Mouse (Mus musculus) sigmoid colon, adult 10 weeks (tissue): ENCODE results near the gene 1110057P08Rik. TPM values are rescaled to one million over a fixed set of nuclear protein-coding genes. Genes with fewer than 3 reads are reported as not detected.

ENCODE experiments used
- polyA plus RNA-seq: library from polyadenylated mRNA; stranded (reverse); fragments of 350-450 nt; fragmentation: Illumina TruSeq; extraction: RNeasy Lipid Tissue Mini Kit (QIAGEN cat#74804); gene quantifications from one replicate; pipeline ENCODE4 v1.2.3, GENCODE M21; 2014; ENCODE audit warnings: low read depth, low replicate concordance

The 1110057P08Rik gene
- polyA plus RNA-seq = not detected

DNA sequence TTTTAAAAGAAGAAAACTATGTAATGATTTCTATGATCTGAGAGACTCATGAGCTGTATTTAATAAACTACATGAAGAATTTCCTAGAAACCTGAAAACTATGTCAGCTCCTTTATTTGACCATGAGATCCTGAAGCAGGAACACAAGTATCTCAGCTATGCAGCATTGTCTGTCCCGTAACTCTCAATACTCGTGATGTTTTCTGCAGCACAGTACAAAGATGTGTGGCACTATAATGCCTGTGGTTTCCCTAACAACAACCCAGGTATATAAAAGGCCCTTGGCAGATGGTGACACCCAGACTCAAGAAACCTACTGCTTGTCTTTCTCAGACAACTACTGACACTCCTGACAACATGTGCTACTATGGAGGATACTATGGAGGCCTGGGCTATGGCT, at the start of gene 1110057P08Rik:
1110057P08Rik (plus strand) TSS at position 301 of the 400 bp plus-strand sequence.

DNA sequence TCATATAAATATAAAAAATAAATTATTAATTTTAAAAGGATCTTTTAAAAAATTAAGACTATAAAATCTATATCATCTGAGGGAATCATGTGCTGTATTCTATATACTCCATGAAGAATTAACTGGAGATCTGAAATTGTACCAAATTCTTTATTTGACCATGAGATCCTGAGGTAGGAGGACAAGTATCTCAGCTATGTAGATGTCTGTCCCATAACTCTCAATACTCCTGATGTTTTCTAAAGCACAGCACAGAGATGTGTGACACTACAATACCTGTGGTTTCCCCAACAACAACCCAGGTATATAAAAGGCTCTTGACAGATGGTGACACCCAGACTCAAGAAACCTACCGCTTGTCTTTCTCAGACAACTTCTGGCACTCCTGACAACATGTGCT, 34.0 kb upstream of the 1110057P08Rik start, which contains the start of gene Gm6358:
Gm6358 (plus strand) TSS at position 301 of the 400 bp plus-strand sequence.

DNA sequence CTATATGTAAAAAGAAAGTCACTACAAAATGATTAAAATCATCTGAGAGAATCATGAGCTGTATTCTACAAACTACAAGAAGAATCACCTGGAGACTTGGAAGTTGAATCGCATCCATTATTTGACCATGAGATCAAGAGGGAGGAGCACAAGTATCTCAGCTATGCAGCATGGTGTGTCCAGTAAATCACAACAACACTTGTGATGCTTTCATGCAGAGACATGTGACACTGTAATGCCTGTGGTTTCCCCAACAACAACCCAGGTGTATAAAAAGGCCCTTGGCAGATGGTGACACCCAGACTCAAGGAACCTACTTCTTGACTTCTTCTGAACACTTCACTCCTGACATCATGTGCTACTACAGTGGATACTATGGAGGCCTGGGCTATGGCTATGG, 23.7 kb upstream of the 1110057P08Rik start, which contains the start of gene Gm10061:
Gm10061 (plus strand) TSS at position 301 of the 400 bp plus-strand sequence.

DNA sequence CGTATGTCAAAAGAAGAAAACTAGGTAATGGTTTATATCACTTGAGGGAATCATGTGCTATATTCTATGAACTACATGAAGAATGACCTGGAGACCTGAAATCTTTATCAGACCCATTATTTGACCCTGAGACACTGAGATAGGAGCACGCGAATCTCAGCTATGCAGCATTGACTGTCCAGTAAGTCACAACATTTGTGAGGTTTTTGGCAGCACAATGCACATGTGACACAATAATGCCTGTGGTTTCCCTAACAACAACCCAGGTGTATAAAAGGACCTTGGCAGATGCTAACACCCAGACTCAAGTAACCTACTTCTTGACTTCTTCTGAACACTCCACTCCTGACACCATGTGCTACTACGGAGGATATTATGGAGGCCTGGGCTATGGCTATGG, 16.9 kb upstream of the 1110057P08Rik start, which contains the start of gene Gm9789:
Gm9789 (plus strand) TSS at position 301 of the 400 bp plus-strand sequence.

DNA sequence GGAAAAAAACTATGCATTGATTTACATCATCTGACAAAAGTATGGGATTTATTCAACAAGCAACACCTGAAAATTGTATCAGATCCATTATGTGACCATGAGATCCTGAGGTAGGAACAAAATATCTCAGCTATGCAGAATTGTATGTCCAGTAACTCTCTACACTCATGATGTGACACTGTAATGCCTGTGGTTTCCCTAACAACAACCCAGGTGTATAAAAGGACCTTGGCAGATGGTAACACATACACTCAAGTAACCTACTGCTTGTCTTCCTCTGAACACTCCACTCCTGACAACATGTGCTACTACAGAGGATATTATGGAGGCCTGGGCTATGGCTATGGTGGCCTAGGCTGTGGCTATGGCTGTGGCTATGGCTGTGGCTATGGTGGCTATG, 5.3 kb upstream of the 1110057P08Rik start, which contains the start of gene Gm7735:
Gm7735 (plus strand) TSS at position 301 of the 400 bp plus-strand sequence.

DNA sequence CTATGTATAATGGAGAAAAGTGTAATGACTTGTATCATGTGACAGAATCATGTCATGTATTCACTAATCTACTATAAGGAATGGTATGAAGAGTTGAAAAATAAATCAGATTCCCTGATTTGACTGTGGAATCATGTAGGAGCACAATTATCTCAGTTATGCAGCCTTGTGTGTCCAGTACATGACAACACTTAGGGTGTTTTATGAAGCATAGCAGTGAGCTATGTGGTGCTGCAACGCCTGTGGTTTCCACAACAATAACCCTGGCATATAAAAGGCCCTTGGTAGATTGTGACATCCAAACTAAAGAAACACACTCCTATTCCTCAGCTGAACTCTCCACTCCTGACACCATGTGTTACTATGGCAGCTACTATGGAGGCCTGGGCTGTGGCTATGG, 31.0 kb downstream of the 1110057P08Rik start, which contains the start of gene Krtap20-2:
Krtap20-2 (plus strand) TSS at position 301 of the 400 bp plus-strand sequence.

Other genes starting within 250 kb of the 1110057P08Rik start
- gene Krtap19-9b, start 242.5 kb upstream of the 1110057P08Rik start, polyA plus RNA-seq = not detected
- gene Krtap16-3, start 211.9 kb upstream of the 1110057P08Rik start, polyA plus RNA-seq = not detected
- gene Krtap22-2, start 164.0 kb upstream of the 1110057P08Rik start, polyA plus RNA-seq = not detected
- not detected for gene Gm10229, start 159.5 kb upstream of the 1110057P08Rik start, polyA plus RNA-seq
- gene Krtap6-1, start 143.0 kb upstream of the 1110057P08Rik start, polyA plus RNA-seq = not detected
- not detected for gene Gm10228, start 133.3 kb upstream of the 1110057P08Rik start, polyA plus RNA-seq
- not detected for gene Krtap6-5, start 126.9 kb upstream of the 1110057P08Rik start, polyA plus RNA-seq
- gene 1110025L11Rik, start 110.7 kb upstream of the 1110057P08Rik start, polyA plus RNA-seq = not detected
- not detected for gene Krtap6-3, start 90.7 kb upstream of the 1110057P08Rik start, polyA plus RNA-seq
- not detected for gene Gm6358, start 33.9 kb upstream of the 1110057P08Rik start, polyA plus RNA-seq
- not detected for gene Gm10061, start 23.6 kb upstream of the 1110057P08Rik start, polyA plus RNA-seq
- not detected for gene Gm9789, start 16.8 kb upstream of the 1110057P08Rik start, polyA plus RNA-seq
- not detected for gene Gm7735, start 5.2 kb upstream of the 1110057P08Rik start, polyA plus RNA-seq
- not detected for gene Krtap20-2, start 31.1 kb downstream of the 1110057P08Rik start, polyA plus RNA-seq
- gene Krtap21-1, start 229.1 kb downstream of the 1110057P08Rik start, polyA plus RNA-seq = not detected
- gene Krtap6-2, start 245.4 kb downstream of the 1110057P08Rik start, polyA plus RNA-seq = not detected